Mouse (Mus musculus): ENCODE data around the gene Large1.
"Not testable (repeated sequence)": the region's sequence is repeated elsewhere in the genome, so short reads cannot be mapped to it uniquely, and the experiment has no call there.

The Large1 gene

GRCm38 (mm10) chr8:73291630-73292029 lies 61.7 kb downstream of the Large1 start:
- no peak for DNase-seq

- DNase-seq, result no peak
Measured at GRCm38 (mm10) chr8:73290636-73291035, 62.7 kb downstream of the Large1 start.

GRCm38 (mm10) chr8:73289831-73290230 lies 63.5 kb downstream of the Large1 start:
- DNase-seq, result no peak

DNA sequence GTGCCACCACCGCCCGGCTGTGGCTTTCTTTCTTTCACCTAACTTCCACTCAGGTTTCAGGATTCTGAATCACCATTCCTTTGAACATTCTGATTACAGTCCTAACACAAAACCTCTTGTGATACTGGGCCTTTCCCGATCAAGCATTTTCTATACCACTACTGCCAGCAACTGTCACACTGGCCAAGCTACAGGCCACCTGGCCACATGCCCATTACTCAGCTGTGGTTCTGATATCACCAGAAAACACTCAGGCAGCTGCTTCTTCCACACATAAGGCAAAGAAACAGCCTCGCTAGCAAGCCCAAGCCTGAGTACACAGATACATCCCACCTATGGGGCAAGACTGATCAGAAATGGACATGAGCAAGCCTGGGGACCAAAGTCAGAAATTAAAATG lies 71.3 kb downstream of the Large1 start:
- peak; percentile 21 for DNase-seq

DNA sequence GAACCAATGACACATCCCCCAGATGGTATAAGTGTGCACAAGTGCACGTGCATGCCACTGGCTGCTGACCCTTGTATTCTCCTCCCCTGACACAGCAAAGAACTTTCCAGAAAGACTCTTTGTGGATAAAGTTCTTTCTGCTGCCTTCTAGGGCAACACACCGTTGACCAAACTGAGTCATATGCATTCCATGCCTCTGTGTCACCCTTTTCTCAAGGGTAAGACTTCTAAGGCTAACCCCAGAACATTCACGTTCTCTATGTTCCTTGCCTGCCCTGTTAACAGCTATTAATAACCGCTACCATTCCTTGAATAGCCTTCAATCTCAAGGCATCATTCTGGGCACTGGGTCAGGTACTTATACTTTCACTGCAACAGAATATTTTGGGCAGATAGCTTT lies 77.3 kb downstream of the Large1 start:
- DNase-seq, result no peak

DNA sequence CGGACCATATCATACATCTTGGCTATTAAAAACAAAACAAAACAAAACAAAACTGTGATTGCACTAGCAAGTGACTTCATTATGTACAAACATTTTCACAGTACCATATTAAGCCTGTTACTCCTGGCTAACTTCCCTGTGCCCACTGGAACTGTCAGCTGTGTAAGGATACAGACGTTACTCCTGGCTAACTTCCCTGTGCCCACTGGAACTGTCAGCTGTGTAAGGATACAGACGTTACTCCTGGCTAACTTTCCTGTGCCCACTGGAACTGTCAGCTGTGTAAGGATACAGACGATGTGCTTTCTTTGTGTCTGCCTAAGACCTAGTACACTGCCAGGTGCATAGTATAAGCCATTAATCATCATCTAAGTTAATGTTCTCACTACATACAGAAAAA lies 77.9 kb downstream of the Large1 start:
- not testable (repeated sequence) for DNase-seq

- no peak for DNase-seq
Measured at GRCm38 (mm10) chr8:73273150-73273549, 80.2 kb downstream of the Large1 start.

- no peak for DNase-seq
Measured at GRCm38 (mm10) chr8:73270991-73271390, 82.3 kb downstream of the Large1 start.

GRCm38 (mm10) chr8:73257981-73258380 lies 95.4 kb downstream of the Large1 start:
- peak; percentile 6 for DNase-seq

GRCm38 (mm10) chr8:73244186-73244585 lies 109.2 kb downstream of the Large1 start:
- no peak for DNase-seq

DNA sequence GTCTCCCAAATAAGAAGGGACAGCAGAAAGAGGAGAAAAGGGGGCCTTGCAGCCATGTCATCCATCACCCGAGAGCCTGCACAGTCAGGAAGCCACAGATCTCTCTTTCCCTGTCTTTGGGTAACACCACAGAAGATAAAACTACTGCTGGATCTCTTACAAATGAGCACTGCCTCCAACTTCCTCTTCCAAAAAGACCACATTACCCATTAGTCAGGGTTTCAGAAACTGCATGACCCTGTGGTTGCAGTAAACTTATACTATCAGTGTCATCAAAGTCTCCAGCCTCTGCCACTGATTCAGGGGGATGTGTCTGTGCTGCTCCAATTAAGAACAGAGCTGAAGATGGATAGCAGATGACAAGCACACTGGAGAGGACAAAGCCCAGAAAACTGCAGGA lies 111.3 kb downstream of the Large1 start:
- DNase-seq, result no peak

- no peak for DNase-seq
Measured at GRCm38 (mm10) chr8:73234209-73234608, 119.1 kb downstream of the Large1 start.

- DNase-seq, result peak; percentile 9
Measured at GRCm38 (mm10) chr8:73233358-73234041, 119.8 kb downstream of the Large1 start.

DNA sequence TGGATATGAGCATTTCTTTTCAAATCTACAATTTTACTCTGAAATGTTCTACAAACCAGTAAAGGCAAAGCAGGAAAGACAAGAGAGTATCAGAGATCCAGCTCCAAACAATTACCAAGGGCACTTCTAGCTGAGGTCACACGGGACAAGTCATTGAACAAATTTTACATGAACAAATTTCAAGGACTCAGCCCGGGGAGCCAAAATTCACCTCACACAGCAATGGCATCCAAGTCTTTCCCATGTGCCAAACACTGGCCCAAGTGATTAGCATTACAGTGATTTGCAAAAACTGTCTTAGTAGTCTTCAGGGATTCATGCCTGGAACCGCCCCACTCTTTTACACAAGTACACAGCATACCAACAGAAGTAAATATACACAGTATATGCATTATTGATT lies 126.5 kb downstream of the Large1 start:
- no peak for DNase-seq

- no peak for DNase-seq
Measured at GRCm38 (mm10) chr8:73225654-73226053, 127.7 kb downstream of the Large1 start.

- DNase-seq, result no peak
Measured at GRCm38 (mm10) chr8:73219178-73219811, 134.0 kb downstream of the Large1 start.

GRCm38 (mm10) chr8:73206831-73207230 lies 146.5 kb downstream of the Large1 start:
- DNase-seq, result no peak

GRCm38 (mm10) chr8:73201854-73202253 lies 151.5 kb downstream of the Large1 start:
- DNase-seq, result no peak

DNA sequence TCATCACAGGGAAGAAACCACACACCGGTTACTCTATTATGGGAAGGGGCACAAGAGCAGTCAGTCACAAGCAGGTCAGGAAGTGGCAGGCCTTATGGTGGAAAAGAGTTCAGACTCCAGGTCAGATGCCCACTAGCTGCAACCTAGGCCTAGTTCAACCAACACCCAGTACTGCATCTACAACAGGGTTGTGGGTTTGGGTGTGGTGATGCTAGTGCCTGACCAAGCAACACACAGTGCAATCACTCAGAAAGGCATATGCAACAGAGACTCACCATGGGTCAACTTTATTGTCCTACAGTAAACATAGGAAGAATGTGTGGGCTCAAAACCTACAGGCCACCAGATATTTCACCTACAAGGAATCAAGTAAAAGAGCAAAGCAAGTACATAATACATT lies 155.6 kb downstream of the Large1 start:
- DNase-seq, result no peak

DNA sequence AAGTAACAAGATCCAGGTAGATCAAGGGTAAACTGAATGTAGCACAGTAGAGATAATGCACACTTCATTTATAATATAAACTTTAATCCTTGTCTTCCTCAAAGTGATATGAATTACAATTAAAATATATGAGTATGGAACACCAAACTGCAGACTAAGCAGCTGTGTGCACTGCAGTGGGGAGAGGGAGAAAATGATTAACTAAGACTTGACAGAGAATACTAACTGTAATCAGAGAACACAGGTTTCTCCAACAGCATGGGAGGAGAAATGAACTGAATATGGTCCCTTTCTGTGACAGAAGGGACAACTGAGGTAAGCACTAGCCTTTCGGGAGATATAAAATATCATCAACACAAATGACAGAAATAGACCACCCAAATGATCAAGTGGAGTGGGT lies 164.7 kb downstream of the Large1 start:
- no peak for DNase-seq

DNA sequence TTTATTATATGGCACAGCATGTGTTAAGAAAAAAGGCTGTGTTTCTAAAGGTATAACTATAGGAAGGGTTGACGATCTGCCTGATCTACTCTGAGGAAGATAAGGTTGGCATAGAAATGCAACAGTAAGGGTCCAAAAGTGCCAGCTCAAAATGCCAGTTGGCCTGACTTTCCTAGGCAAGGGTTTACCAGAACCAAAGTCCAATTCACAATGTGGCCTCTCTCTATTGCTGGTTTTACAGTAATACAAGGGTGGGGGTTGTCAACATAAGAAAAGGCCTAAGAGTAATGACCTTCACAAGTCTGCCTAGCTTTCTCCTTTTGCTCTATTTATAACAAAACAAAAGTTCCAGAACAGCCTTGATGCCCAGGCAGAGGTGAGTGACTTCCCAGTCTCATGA lies 166.0 kb downstream of the Large1 start:
- no peak for DNase-seq

- no peak for DNase-seq
Measured at GRCm38 (mm10) chr8:73178434-73178833, 174.9 kb downstream of the Large1 start.

DNA sequence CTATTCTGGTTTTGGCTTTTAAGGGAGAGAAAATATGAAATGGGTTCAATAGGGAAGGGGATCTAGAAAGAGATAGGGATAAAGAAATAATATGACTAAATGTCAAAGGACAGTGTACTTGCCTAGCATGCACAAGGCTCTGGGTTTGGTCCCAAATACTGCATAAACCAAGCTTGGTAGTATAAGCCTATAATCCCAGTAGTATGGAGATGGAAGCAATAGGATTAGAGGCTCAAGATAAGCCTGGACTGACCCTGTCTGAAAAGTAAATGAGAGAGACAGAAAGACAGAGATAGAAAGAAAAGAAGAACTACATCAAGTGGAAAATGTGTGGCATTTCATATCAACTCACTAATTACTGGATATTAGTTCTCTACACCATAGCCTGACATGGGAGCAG lies 180.7 kb downstream of the Large1 start:
- no peak for DNase-seq

GRCm38 (mm10) chr8:73161994-73162393 lies 191.3 kb downstream of the Large1 start:
- DNase-seq, result no peak

- DNase-seq, result no peak
Measured at GRCm38 (mm10) chr8:73161564-73161963, 191.8 kb downstream of the Large1 start.
